ENCODE assay signal across 8 mouse cellular contexts in the genomic region with DNA sequence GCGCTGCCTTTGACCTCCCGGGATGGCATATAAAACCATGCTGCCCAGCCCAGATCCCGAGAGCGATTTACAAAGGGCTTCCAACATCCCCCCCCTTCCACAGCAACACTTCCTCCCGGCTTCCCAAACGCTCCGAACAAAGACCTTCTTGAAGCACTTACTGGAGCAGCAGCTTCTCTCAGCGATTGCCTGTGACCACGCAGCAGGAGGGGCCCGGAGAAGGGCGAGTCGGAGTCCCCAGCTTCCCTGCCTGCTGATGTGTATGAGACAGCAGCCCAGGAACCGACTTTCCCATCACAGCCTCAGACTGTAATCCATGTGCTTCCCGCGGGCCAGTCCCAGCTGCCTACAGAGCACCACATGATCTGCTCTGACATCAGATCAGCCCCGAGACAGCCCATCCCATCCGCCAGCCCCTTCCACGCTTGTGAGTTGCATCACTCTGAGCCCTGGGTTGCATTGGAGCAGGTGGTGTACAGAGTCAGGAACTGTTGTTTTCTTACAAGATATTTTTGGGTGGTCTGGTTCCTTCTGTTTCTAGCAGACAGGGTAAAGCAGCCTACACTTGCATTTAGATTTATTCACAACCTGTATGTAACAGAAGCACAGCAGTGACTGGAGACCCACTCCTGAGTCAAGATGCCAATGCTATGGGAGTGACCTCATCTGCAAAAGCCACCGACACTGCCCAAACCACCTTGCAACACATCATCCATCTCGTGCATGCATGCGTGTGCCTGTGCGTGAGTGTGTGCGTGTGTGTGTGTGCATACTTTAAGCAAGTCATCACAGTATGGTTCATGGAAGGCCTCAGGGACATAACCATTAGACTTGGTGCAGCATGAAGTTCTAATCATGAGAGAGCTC.
DNase-seq lines count a peak whose midpoint lies in the region; ATAC-seq lines count a peak whose summit lies in the region.

No protein-coding gene starts in this region.

- peaks cover 25% of the 10 kb centered on the region for H3K4me1 ChIP-seq in hindbrain, embryonic 12.5 days

- no peaks in the 10 kb centered on the region; the same call in 1 of the 2 replicates for H3K27me3 ChIP-seq in hindbrain, embryonic 12.5 days

- H3K4me3 ChIP-seq in hindbrain, embryonic 12.5 days = peak overlapping the region; percentile 57

- DNase-seq in adrenal gland, adult 2 months = peak; percentile 74
- peak; percentile 74 to 78 for DNase-seq in cerebellum, postnatal 25 days
- DNase-seq in frontal cortex, postnatal 25 days (ENCODE audit: low spot score in 2 of 2) = peak; percentile 76 to 77
- peak; percentile 89 to 97 for DNase-seq in left cerebral cortex, postnatal 25 days (ENCODE audit: low spot score in 2 of 2)
- DNase-seq in right cerebral cortex, postnatal 36 days (ENCODE audit: low spot score in 2 of 2) = peak; percentile 90 to 92
- DNase-seq in natural killer cell, adult 2 months (ENCODE audit: low spot score in 2 of 2) = no peak

- 17% methylated on average over 23 of the region's 23 CpGs for WGBS in hindbrain, embryonic 12.5 days

- intact Hi-C loops in left cerebral cortex, postnatal 25 days (cut with DNase I) = loop anchor here (5.0 to 10.0 kb wide), 2 partner anchors 47 to 224 kb away; no protein-coding TSS in a partner anchor

- peak overlapping the region; percentile 68 for H3K4me2 ChIP-seq in hindbrain, embryonic 12.5 days (replicated peaks)

- peak; percentile 97 for ATAC-seq in hindbrain, embryonic 12.5 days (ENCODE audit: low FRiP score)
- peak; percentile 81 for ATAC-seq in megakaryocyte progenitor cell, adult 5-6 weeks (replicated peaks; ENCODE audit: poor library complexity)

- H3K9ac ChIP-seq in hindbrain, embryonic 12.5 days = peak overlapping the region; percentile 74

- no peaks in the 10 kb centered on the region for H3K9me3 ChIP-seq in hindbrain, embryonic 12.5 days (replicated peaks)

- H3K36me3 ChIP-seq in hindbrain, embryonic 12.5 days = no peaks in the 10 kb centered on the region

- peak overlapping the region; percentile 92 for H3K27ac ChIP-seq in hindbrain, embryonic 12.5 days

Comparison
In these comparisons a context has a peak if more than half of its experiments do, and no peak if none do; other contexts are left out.
1. DNase-seq: peak in adrenal gland, adult 2 months (single experiment), cerebellum, postnatal 25 days (2 of 2), frontal cortex, postnatal 25 days (2 of 2), left cerebral cortex, postnatal 25 days (2 of 2) and right cerebral cortex, postnatal 36 days (2 of 2); none in natural killer cell, adult 2 months (0 of 2).